Mouse (Mus musculus) lung, adult 2 months (tissue): ENCODE data around the gene Cpsf4.

Source experiments
- CTCF ChIP-seq: fragments of 200-500 bp; IDR thresholded peaks from 2 replicates; pipeline ENCODE4 v1.5.1; 2011; ENCODE audit warnings: mild to moderate bottlenecking, low read length, control low read depth; ENCODE audit not compliant: insufficient read depth
- POLR2A ChIP-seq: fragments of 200-500 bp; IDR thresholded peaks from 2 replicates; pipeline ENCODE4 v1.6.1; 2011; ENCODE audit warnings: low read depth, mild to moderate bottlenecking, control low read depth, low read length, borderline replicate concordance; ENCODE audit errors: extremely low read depth

GRCm38 (mm10) chr5:145190875-145191798 is 24.1 kb downstream of the Cpsf4 start:
- TF ChIP-seq POLR2A (peak; percentile 82; the same call in 1 of the 2 replicates), CTCF (no peak)
